Mouse (Mus musculus): ENCODE results near the gene Thbs4.

DNA sequence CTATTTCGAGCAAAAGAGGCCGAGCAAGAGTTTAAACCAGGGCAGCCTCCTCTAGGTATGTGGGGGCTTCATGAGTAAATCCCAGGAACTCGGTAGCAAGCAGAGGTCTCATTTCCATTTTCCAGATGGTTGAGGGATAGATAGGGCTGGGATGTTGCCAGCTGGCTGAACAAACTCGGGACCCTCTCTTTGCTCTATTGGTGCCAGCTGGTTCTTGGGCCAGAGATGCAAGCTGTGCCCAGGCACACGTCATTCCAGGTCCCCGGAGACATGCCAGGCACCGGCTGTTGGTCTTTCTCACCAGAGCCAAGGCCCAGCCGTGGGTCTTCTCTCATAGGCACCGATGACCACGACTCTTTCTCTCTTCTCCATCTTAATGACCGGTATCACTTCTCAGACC, 60.9 kb downstream of the Thbs4 start:
- no peak for TF ChIP-seq ZNF384 (IDR thresholded peaks at IDR 0.05; ENCODE audit: low read depth, low read length)
- TF ChIP-seq MAFK (IDR thresholded peaks at IDR 0.05; ENCODE audit: insufficient read depth, low read depth, low read length) = no peak
